Mouse (Mus musculus): ENCODE measurements around the gene Cacng4.

DNA sequence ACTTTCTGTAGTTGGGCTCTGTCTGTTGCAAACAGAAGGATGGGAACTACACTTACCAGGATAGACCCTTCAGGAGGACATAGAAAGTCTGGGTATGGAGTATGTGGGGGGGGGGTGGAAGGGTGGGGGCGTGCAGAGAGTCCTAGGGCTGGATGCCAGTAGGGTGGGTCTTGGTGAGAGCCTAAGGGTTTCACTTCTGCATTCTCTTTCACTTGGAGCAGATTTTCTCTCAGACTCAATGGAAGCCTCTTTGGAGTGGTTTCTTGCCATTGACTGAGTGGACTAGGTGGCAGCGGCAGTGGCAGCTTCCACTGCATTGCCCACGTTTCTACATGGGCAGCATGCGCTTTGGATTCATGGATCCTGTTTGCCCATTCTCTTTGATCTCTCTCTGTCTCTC, 94.4 kb downstream of the Cacng4 start:
- TF ChIP-seq MAFK (IDR thresholded peaks at IDR 0.05; ENCODE audit: insufficient read depth, low read depth, low read length) (no peak), ZNF384 (IDR thresholded peaks at IDR 0.05; ENCODE audit: low read depth, low read length) (no peak), CHD2 (IDR thresholded peaks at IDR 0.05; ENCODE audit: low read depth, low read length) (no peak), ZC3H11A (IDR thresholded peaks at IDR 0.05; ENCODE audit: borderline replicate concordance, low read depth, low read length) (no peak)

Measured in ES-E14 (cell line).